Mouse (Mus musculus) T-cell, adult 66 days (primary cell): Measurements from ENCODE around the gene Zfp683. TPM values are rescaled to one million over a fixed set of nuclear protein-coding genes. Genes with fewer than 3 reads are reported as not detected.

Experiments used
- total RNA-seq, 2 experiments: library from RNA; stranded (reverse); gene quantifications; 3 replicates in 1 of 2; 4 replicates in 1 of 2; pipeline ENCODE4 v1.2.4; 2023

Gene Zfp683
- total RNA-seq, result 10 to 100 TPM in 1 of 2 experiments, 1 to 10 TPM in 1; 8.6 to 12.7 TPM

GRCm38 (mm10) chr4:134053538-134053937, at the start of gene Zfp683:
Zfp683 (plus strand) TSS chr4:134053838.

GRCm38 (mm10) chr4:134018779-134019145, 34.9 kb upstream of the Zfp683 start, which contains the start of gene Lin28a:
Lin28a (minus strand) TSS chr4:134018841.

GRCm38 (mm10) chr4:134060135-134060865, 6.7 kb downstream of the Zfp683 start, which contains the start of gene Crybg2:
Crybg2 (plus strand) TSS chr4:134060815.

GRCm38 (mm10) chr4:134094923-134095547, 41.4 kb downstream of the Zfp683 start, which contains the start of gene Cd52:
Cd52 (minus strand) TSS chr4:134095082.

GRCm38 (mm10) chr4:134101979-134102741, 48.5 kb downstream of the Zfp683 start, which contains the start of gene Ubxn11:
Ubxn11 (plus strand) TSS chr4:134102570.

Other genes starting within 250 kb of the Zfp683 start
- gene Rps6ka1, start 166.0 kb upstream of the Zfp683 start, total RNA-seq, result 100 to 1,000 TPM; 127 to 137 TPM
- 100 to 1,000 TPM; 275 to 285 TPM for gene Hmgn2, start 85.2 kb upstream of the Zfp683 start, total RNA-seq
- 10 to 100 TPM; 28.0 to 36.4 TPM for gene Dhdds, start 52.9 kb upstream of the Zfp683 start, total RNA-seq
- not detected for gene Lin28a, start 35.0 kb upstream of the Zfp683 start, total RNA-seq
- gene Crybg2, start 7.0 kb downstream of the Zfp683 start, total RNA-seq, result 10 to 100 TPM; 13.0 to 13.2 TPM
- gene Cd52, start 41.2 kb downstream of the Zfp683 start, total RNA-seq, result 1,000 to 10,000 TPM; 1,087 to 1,227 TPM
- gene Ubxn11, start 48.7 kb downstream of the Zfp683 start, total RNA-seq, result 100 to 1,000 TPM; 137 TPM
- 100 to 1,000 TPM; 465 to 526 TPM for gene Sh3bgrl3, start 75.0 kb downstream of the Zfp683 start, total RNA-seq
- 10 to 100 TPM; 30.8 to 34.0 TPM for gene Cep85, start 133.3 kb downstream of the Zfp683 start, total RNA-seq
- not detected for gene Gm7534, start 149.2 kb downstream of the Zfp683 start, total RNA-seq
- gene Catsper4, start 173.5 kb downstream of the Zfp683 start, total RNA-seq, result not detected
- 1 to 10 TPM in 1 of 2 experiments, under 1 TPM in 1; 0.24 to 1.1 TPM for gene Cnksr1, start 184.6 kb downstream of the Zfp683 start, total RNA-seq
- gene E130218I03Rik, start 189.8 kb downstream of the Zfp683 start, total RNA-seq, result not detected
- gene Zfp593, start 191.8 kb downstream of the Zfp683 start, total RNA-seq, result 10 to 100 TPM; 23.5 to 25.1 TPM
- gene Gm30191, start 193.1 kb downstream of the Zfp683 start, total RNA-seq, result not detected
- not detected for gene Grrp1, start 200.3 kb downstream of the Zfp683 start, total RNA-seq
- 10 to 100 TPM; 13.4 to 15.6 TPM for gene Pdik1l, start 234.1 kb downstream of the Zfp683 start, total RNA-seq